Mouse (Mus musculus): Measurements from ENCODE around the gene Zkscan14.

Gene Zkscan14

GRCm38 (mm10) chr5:145200387-145200786 is 1.3 kb downstream of the Zkscan14 start:
- DNase-seq = no peak

GRCm38 (mm10) chr5:145191962-145192361 is 9.7 kb downstream of the Zkscan14 start, which contains the start of gene Atp5j2:
TSS of gene Atp5j2 (minus strand) at chr5:145192062.
- DNase-seq = no peak

GRCm38 (mm10) chr5:145190875-145191798 is 10.5 kb downstream of the Zkscan14 start:
- DNase-seq = peak; percentile 94 to 97

- DNase-seq = no peak
Measured at GRCm38 (mm10) chr5:145190373-145190772, 11.3 kb downstream of the Zkscan14 start.

GRCm38 (mm10) chr5:145189416-145189815 is 12.3 kb downstream of the Zkscan14 start:
- no peak for DNase-seq

- no peak for DNase-seq
Measured at GRCm38 (mm10) chr5:145185244-145185643, 16.4 kb downstream of the Zkscan14 start.

GRCm38 (mm10) chr5:145178461-145178980 is 23.1 kb downstream of the Zkscan14 start:
- no peak for DNase-seq

GRCm38 (mm10) chr5:145167306-145167661 is 34.4 kb downstream of the Zkscan14 start:
- no peak for DNase-seq

- peak; percentile 100 for DNase-seq
Measured at GRCm38 (mm10) chr5:145166536-145167305, 34.9 kb downstream of the Zkscan14 start, which contains the start of the genes Ptcd1 and Cpsf4. TSS of gene Ptcd1 (minus strand) at chr5:145167108. TSS of gene Cpsf4 (plus strand) at chr5:145167213.

- DNase-seq = peak in 1 of 2 experiments; percentile 12
Measured at GRCm38 (mm10) chr5:145165184-145165583, 36.5 kb downstream of the Zkscan14 start.

- peak; percentile 24 to 26 for DNase-seq
Measured at GRCm38 (mm10) chr5:145164710-145165109, 37.0 kb downstream of the Zkscan14 start.

- DNase-seq = no peak
Measured at GRCm38 (mm10) chr5:145161361-145161760, 40.3 kb downstream of the Zkscan14 start.

- no peak for DNase-seq
Measured at GRCm38 (mm10) chr5:145152690-145153089, 49.0 kb downstream of the Zkscan14 start.

GRCm38 (mm10) chr5:145149294-145149693 is 52.4 kb downstream of the Zkscan14 start:
- DNase-seq = no peak

GRCm38 (mm10) chr5:145147748-145148147 is 53.9 kb downstream of the Zkscan14 start:
- DNase-seq = peak; percentile 65 to 76

Measured in kidney, postnatal 36 days (tissue).